Mouse (Mus musculus): ENCODE results near the gene Togaram2. TPM values are rescaled to one million over a fixed set of nuclear protein-coding genes. Genes with fewer than 3 reads are reported as not detected.
A peak's percentile ranks its signal among the peaks of the same experiment; 100 is the strongest.

Togaram2 gene
- polyA plus RNA-seq, 1 experiment from 2014 or later = not detected

- WGBS = 89% methylated on average over 10 of the region's 10 CpGs
These were observed 14.4 kb upstream of the Togaram2 start for GRCm38 (mm10) chr17:71658666-71659065.

GRCm38 (mm10) chr17:71660390-71660789, 12.7 kb upstream of the Togaram2 start:
- no peak overlapping the region for H3K4me2 ChIP-seq (replicated peaks)
- H3K27ac ChIP-seq = no peak overlapping the region
- H3K36me3 ChIP-seq = peaks cover 22% of the 10 kb centered on the region
- H3K4me1 ChIP-seq = no peaks in the 10 kb centered on the region; the same call in 1 of the 2 replicates
- no peak overlapping the region for H3K4me3 ChIP-seq
- 35% methylated on average over 1 of the region's 1 CpGs for WGBS
- H3K27me3 ChIP-seq = no peaks in the 10 kb centered on the region
- H3K9ac ChIP-seq = no peak overlapping the region
- ATAC-seq (ENCODE audit: insufficient number of reproducible peaks, insufficient read depth, low FRiP score, low TSS enrichment) = no peak
- no peaks in the 10 kb centered on the region for H3K9me3 ChIP-seq

More at GRCm38 (mm10) chr17:71658666-71659065, 14.4 kb upstream of the Togaram2 start:
- no peaks in the 10 kb centered on the region; the same call in 1 of the 2 replicates for H3K4me1 ChIP-seq
- peaks cover 32% of the 10 kb centered on the region for H3K36me3 ChIP-seq
- H3K9me3 ChIP-seq = no peaks in the 10 kb centered on the region
- H3K27me3 ChIP-seq = no peaks in the 10 kb centered on the region
- no peak overlapping the region for H3K27ac ChIP-seq
- no peak for ATAC-seq (ENCODE audit: insufficient number of reproducible peaks, insufficient read depth, low FRiP score, low TSS enrichment)
- no peak overlapping the region for H3K4me3 ChIP-seq
- H3K9ac ChIP-seq = no peak overlapping the region
- no peak overlapping the region for H3K4me2 ChIP-seq (replicated peaks)

GRCm38 (mm10) chr17:71662751-71663250, 10.3 kb upstream of the Togaram2 start:
- Histone ChIP-seq H3K27ac (no peak overlapping the region), H3K36me3 (peaks cover 8% of the 10 kb centered on the region), H3K4me1 (no peaks in the 10 kb centered on the region; the same call in 1 of the 2 replicates), H3K9me3 (no peaks in the 10 kb centered on the region), H3K4me2 (replicated peaks) (peak overlapping the region; percentile 68), H3K9ac (no peak overlapping the region; the same call in 1 of the 2 replicates), H3K27me3 (no peaks in the 10 kb centered on the region), H3K4me3 (peak overlapping the region; percentile 33)
- 11% methylated on average over 21 of the region's 21 CpGs for WGBS
- peak; percentile 75 for ATAC-seq (ENCODE audit: insufficient number of reproducible peaks, insufficient read depth, low FRiP score, low TSS enrichment)

- ATAC-seq (ENCODE audit: insufficient number of reproducible peaks, insufficient read depth, low FRiP score, low TSS enrichment) = no peak
- no peaks in the 10 kb centered on the region; the same call in 1 of the 2 replicates for H3K4me1 ChIP-seq
- no peaks in the 10 kb centered on the region for H3K9me3 ChIP-seq
- no peak overlapping the region for H3K27ac ChIP-seq
- H3K36me3 ChIP-seq = peaks cover 5% of the 10 kb centered on the region
- H3K27me3 ChIP-seq = no peaks in the 10 kb centered on the region
- H3K4me2 ChIP-seq (replicated peaks) = no peak overlapping the region
- 80% methylated on average over 6 of the region's 6 CpGs for WGBS
- H3K9ac ChIP-seq = no peak overlapping the region
- H3K4me3 ChIP-seq = no peak overlapping the region
These were observed 9.6 kb upstream of the Togaram2 start for GRCm38 (mm10) chr17:71663491-71663890.

- Histone ChIP-seq H3K9ac (no peak overlapping the region), H3K4me2 (replicated peaks) (no peak overlapping the region), H3K4me1 (no peaks in the 10 kb centered on the region; the same call in 1 of the 2 replicates), H3K27ac (no peak overlapping the region), H3K36me3 (no peaks in the 10 kb centered on the region), H3K27me3 (no peaks in the 10 kb centered on the region), H3K4me3 (no peak overlapping the region), H3K9me3 (no peaks in the 10 kb centered on the region)
- no peak for ATAC-seq (ENCODE audit: insufficient number of reproducible peaks, insufficient read depth, low FRiP score, low TSS enrichment)
- WGBS = 78% methylated on average over 1 of the region's 1 CpGs
These were observed 8.9 kb upstream of the Togaram2 start for GRCm38 (mm10) chr17:71664172-71664571.

- H3K9ac ChIP-seq = no peak overlapping the region
- H3K4me2 ChIP-seq (replicated peaks) = no peak overlapping the region
- H3K36me3 ChIP-seq = no peaks in the 10 kb centered on the region
- H3K27me3 ChIP-seq = no peaks in the 10 kb centered on the region
- no peaks in the 10 kb centered on the region; the same call in 1 of the 2 replicates for H3K4me1 ChIP-seq
- H3K4me3 ChIP-seq = no peak overlapping the region
- WGBS = 89% methylated on average over 4 of the region's 4 CpGs
- H3K27ac ChIP-seq = no peak overlapping the region
- no peak for ATAC-seq (ENCODE audit: insufficient number of reproducible peaks, insufficient read depth, low FRiP score, low TSS enrichment)
- H3K9me3 ChIP-seq = no peaks in the 10 kb centered on the region
These were observed 7.9 kb upstream of the Togaram2 start for GRCm38 (mm10) chr17:71665201-71665600.

GRCm38 (mm10) chr17:71669511-71669910, 3.5 kb upstream of the Togaram2 start:
- ATAC-seq (ENCODE audit: insufficient number of reproducible peaks, insufficient read depth, low FRiP score, low TSS enrichment) = no peak
- Histone ChIP-seq H3K4me3 (no peak overlapping the region), H3K9me3 (no peaks in the 10 kb centered on the region), H3K27me3 (no peaks in the 10 kb centered on the region), H3K27ac (no peak overlapping the region), H3K36me3 (no peaks in the 10 kb centered on the region), H3K4me1 (no peaks in the 10 kb centered on the region), H3K9ac (no peak overlapping the region), H3K4me2 (replicated peaks) (no peak overlapping the region)
- WGBS = 84% methylated on average over 5 of the region's 5 CpGs

GRCm38 (mm10) chr17:71671840-71672546, 1.1 kb upstream of the Togaram2 start:
- 60% methylated on average over 17 of the region's 17 CpGs for WGBS
- Histone ChIP-seq H3K4me1 (no peaks in the 10 kb centered on the region), H3K4me3 (no peak overlapping the region), H3K27me3 (no peaks in the 10 kb centered on the region), H3K9me3 (no peaks in the 10 kb centered on the region), H3K27ac (no peak overlapping the region), H3K9ac (no peak overlapping the region), H3K4me2 (replicated peaks) (no peak overlapping the region), H3K36me3 (no peaks in the 10 kb centered on the region)
- ATAC-seq (ENCODE audit: insufficient number of reproducible peaks, insufficient read depth, low FRiP score, low TSS enrichment) = no peak

- H3K36me3 ChIP-seq = no peaks in the 10 kb centered on the region
- no peak overlapping the region for H3K4me2 ChIP-seq (replicated peaks)
- H3K9me3 ChIP-seq = no peaks in the 10 kb centered on the region
- no peaks in the 10 kb centered on the region for H3K27me3 ChIP-seq
- no peak overlapping the region for H3K4me3 ChIP-seq
- 78% methylated on average over 9 of the region's 9 CpGs for WGBS
- no peak overlapping the region for H3K27ac ChIP-seq
- no peak overlapping the region for H3K9ac ChIP-seq
- no peak for ATAC-seq (ENCODE audit: insufficient number of reproducible peaks, insufficient read depth, low FRiP score, low TSS enrichment)
- H3K4me1 ChIP-seq = no peaks in the 10 kb centered on the region
These were observed 875 bp downstream of the Togaram2 start for GRCm38 (mm10) chr17:71673936-71674335.

- no peaks in the 10 kb centered on the region for H3K27me3 ChIP-seq
- no peak overlapping the region for H3K4me3 ChIP-seq
- no peaks in the 10 kb centered on the region for H3K36me3 ChIP-seq
- no peak overlapping the region for H3K9ac ChIP-seq
- H3K9me3 ChIP-seq = no peaks in the 10 kb centered on the region
- no peak overlapping the region for H3K27ac ChIP-seq
- H3K4me1 ChIP-seq = no peaks in the 10 kb centered on the region
- ATAC-seq (ENCODE audit: insufficient number of reproducible peaks, insufficient read depth, low FRiP score, low TSS enrichment) = no peak
- 90% methylated on average over 18 of the region's 18 CpGs for WGBS
- H3K4me2 ChIP-seq (replicated peaks) = no peak overlapping the region
These were observed 1.8 kb downstream of the Togaram2 start for GRCm38 (mm10) chr17:71674886-71675285.

GRCm38 (mm10) chr17:71681666-71682065, 8.6 kb downstream of the Togaram2 start:
- Histone ChIP-seq H3K36me3 (no peaks in the 10 kb centered on the region), H3K4me2 (replicated peaks) (no peak overlapping the region), H3K4me1 (no peaks in the 10 kb centered on the region; the same call in 1 of the 2 replicates), H3K27ac (no peak overlapping the region), H3K9me3 (no peaks in the 10 kb centered on the region), H3K4me3 (no peak overlapping the region), H3K27me3 (no peaks in the 10 kb centered on the region), H3K9ac (no peak overlapping the region)
- ATAC-seq (ENCODE audit: insufficient number of reproducible peaks, insufficient read depth, low FRiP score, low TSS enrichment) = no peak
- WGBS = 70% methylated on average over 14 of the region's 14 CpGs

GRCm38 (mm10) chr17:71682379-71682778, 9.3 kb downstream of the Togaram2 start:
- no peaks in the 10 kb centered on the region for H3K36me3 ChIP-seq
- no peaks in the 10 kb centered on the region for H3K9me3 ChIP-seq
- H3K4me3 ChIP-seq = no peak overlapping the region
- H3K9ac ChIP-seq = no peak overlapping the region
- H3K4me1 ChIP-seq = no peaks in the 10 kb centered on the region; the same call in 1 of the 2 replicates
- no peaks in the 10 kb centered on the region for H3K27me3 ChIP-seq
- no peak overlapping the region for H3K27ac ChIP-seq
- no peak overlapping the region for H3K4me2 ChIP-seq (replicated peaks)
- no peak for ATAC-seq (ENCODE audit: insufficient number of reproducible peaks, insufficient read depth, low FRiP score, low TSS enrichment)
- 86% methylated on average over 4 of the region's 4 CpGs for WGBS
